Mouse (Mus musculus) megakaryocyte progenitor cell, adult 5-6 weeks (primary cell): Measurements from ENCODE around the gene Cul9. TPM values are rescaled to one million over a fixed set of nuclear protein-coding genes. Genes with fewer than 3 reads are reported as not detected.

Experiments used
- ATAC-seq: replicated peaks from 2 replicates; pipeline ENCODE4 v1.8.0; 2016; ENCODE audit warnings: mild to moderate bottlenecking, moderate TSS enrichment, inconsistent platforms; ENCODE audit not compliant: poor library complexity
- total RNA-seq, 2 experiments: library from RNA; stranded (forward) in 1 of 2; stranded (reverse) in 1 of 2; fragments of 157-497, 149-512 nt in 1 of 2; fragments of 200-1000 nt in 1 of 2; gene quantifications; 2 replicates each; pipeline versions ENCODE4 v1.2.3 to v1.2.4; 2015 to 2017

The Cul9 gene
- total RNA-seq, 2 experiments from 2014 or later = 12.4 TPM

GRCm38 (mm10) chr17:46553926-46554325, 7.7 kb upstream of the Cul9 start:
- no peak for ATAC-seq

- ATAC-seq = no peak
These were observed 7.3 kb upstream of the Cul9 start for GRCm38 (mm10) chr17:46553469-46553868.

DNA sequence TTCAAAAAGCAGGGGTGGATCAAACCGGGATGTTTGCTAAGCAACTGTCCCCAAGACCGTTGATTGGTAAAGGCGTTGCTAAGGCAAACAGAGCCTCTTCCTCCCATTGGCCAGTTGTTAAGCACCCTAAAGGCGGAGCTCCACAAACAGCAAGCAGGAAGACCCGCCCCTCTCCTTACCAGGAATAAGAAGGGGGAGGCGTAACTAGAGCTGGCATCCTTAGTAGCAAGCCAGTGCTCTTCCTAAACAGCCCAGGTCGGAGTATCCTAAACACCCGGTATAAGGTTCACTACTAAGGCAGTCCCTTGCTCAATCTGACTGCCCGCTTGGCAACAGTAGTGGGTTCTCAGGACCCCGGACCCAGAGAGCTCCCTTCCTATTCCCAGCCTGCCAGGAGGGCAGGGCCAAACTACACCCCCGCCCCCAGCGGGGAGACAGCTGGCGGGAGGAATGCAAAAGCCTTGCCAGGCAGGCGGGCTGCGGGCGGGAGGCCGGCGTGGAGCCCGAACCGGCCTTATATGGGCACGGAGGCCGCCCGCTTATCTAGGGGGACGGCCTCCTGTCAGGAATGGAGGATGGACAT, 6.7 kb upstream of the Cul9 start:
- peak; percentile 55 for ATAC-seq

DNA sequence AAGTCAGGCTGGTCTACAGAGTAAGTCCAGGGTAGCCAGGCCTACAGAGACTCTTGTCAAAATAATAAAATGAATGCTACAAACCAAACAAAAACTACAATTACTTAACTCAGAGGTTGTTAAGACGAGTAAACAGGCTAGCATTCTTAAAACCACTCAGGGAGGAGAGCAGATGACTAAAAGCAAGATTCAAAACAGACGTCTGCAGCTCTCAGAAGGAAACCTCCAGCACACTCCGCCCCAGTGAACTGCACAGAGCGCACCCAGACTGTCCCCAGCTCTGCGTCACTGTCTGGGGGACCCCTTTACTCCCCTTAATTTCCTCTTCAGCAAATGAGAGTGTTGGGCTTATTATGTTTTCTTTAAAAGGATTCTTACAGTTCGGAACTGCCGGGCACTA, 6.0 kb upstream of the Cul9 start:
- ATAC-seq = no peak

DNA sequence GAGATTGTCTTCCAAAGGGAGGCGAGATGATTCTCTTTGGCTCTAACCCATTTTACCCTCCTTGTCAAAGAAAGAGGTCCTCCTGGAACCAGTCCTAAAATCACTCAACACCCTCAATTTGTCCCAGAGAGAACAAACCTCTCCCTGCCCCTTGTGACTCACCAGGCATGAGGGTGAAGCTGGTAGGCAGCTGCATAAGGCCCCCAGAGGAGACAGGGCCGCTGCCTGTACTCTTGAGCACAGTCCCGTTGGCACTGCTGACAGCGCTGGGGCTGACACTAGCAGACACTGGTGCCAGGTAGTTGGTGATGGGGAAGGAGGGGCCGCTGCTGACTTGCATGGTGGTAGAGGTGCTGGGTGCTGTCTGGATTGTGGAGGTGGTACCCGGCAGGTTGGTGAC, 5.2 kb upstream of the Cul9 start:
- no peak for ATAC-seq

GRCm38 (mm10) chr17:46550904-46551303, 4.7 kb upstream of the Cul9 start:
- no peak for ATAC-seq

GRCm38 (mm10) chr17:46549642-46550041, 3.5 kb upstream of the Cul9 start:
- no peak for ATAC-seq

GRCm38 (mm10) chr17:46549193-46549592, 3.0 kb upstream of the Cul9 start:
- ATAC-seq = peak; percentile 64

DNA sequence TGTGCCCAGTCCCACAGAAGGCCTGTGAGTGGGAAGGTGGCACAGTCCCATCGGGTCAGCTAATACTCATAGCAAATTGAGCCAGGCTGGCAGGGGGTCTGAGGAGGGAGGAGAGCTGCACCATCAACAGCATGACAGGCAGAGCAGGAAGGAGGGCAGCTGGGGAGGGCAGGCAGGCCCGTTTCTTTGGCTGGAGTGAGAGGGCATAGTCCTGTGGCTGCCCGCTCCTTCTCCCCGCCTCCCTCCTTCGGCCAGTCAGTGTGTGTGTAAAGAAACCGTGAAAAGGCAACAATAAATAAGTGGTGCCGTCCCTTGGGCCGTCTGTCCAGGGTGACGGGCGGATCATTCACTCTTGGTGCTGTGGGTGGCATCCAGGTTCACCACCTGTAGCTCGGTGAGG, 2.6 kb upstream of the Cul9 start:
- ATAC-seq = no peak

GRCm38 (mm10) chr17:46547923-46548322, 1.7 kb upstream of the Cul9 start:
- ATAC-seq = no peak

GRCm38 (mm10) chr17:46546995-46547394, 807 bp upstream of the Cul9 start:
- no peak for ATAC-seq

DNA sequence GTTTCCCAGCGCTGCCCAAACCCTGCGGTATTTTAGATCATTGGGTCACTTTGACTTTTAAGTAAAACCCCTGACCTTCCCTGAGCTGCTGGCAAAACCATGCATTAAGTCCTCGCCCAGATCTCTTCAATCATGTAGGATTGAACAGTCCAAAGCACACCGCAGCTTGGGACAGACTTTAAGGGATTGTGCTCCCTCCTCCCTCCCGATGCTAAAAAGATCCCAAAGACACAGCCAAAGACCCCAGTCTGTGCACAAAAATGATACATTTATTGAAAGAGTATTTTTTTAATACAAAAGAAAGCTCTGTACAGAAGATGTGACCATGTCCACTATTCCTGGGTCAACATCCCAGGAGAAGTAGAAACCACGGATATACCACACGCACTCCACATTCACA, 403 bp upstream of the Cul9 start:
- ATAC-seq = no peak

DNA sequence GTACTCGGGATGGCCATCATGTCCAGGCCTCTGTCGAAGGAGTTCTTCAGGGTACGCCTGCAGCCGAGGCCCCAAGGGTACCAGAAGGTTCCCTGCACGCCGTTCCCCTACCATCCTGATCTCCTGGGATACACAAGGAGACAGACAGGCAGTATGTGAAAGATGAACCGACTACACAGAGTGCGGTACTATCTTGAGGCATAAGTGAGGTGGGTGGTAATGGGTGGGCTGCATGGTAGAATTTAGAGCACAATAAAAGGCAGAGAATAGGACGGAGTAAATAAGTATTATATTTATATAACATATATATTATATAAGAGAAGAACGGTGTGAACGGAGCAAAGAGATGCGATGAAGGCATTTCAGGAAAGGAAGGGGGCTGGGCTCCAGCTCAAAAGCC, 2.5 kb downstream of the Cul9 start:
- ATAC-seq = no peak

DNA sequence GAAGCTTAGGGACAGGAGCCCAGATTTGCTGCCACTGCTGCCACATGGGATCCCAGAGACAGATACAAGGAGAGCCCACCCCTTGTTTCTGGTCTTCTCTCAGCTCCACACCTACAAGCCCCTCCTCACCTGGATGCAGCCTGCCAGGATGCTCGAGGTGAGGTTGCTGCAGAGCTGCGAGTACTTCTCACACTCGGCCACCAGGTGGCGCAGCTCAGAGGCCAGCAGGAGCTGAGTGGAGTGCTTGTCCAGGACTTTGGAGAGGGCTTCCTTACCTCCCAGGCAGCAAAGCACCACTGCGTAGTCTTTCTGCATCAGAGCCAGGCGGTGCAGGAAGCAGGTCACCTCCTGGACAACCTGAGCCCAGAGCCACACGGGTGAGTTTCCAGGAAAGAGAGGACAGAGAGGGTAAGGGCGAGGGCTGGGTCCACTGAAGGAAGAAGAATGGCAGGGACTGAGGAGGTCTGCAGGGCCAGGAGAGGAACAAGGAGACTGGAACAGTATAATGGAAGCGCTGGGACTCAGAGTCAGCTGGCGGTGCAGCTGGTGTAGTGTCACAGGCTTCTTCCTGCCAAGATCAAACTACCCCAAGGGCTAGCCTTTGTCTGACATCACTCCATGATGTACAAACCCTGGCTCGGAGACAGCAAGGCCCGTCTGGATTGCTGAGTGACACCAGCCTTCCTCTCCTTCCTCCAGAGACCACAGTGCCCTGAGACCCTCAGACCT, 20.4 kb downstream of the Cul9 start:
- peak; percentile 76 for ATAC-seq

GRCm38 (mm10) chr17:46525065-46525464, 21.1 kb downstream of the Cul9 start:
- no peak for ATAC-seq

- 0 out of 2 replicates have a peak, but pooled peaks have one; percentile 20 for ATAC-seq
These were observed 24.1 kb downstream of the Cul9 start for GRCm38 (mm10) chr17:46521963-46522668.

DNA sequence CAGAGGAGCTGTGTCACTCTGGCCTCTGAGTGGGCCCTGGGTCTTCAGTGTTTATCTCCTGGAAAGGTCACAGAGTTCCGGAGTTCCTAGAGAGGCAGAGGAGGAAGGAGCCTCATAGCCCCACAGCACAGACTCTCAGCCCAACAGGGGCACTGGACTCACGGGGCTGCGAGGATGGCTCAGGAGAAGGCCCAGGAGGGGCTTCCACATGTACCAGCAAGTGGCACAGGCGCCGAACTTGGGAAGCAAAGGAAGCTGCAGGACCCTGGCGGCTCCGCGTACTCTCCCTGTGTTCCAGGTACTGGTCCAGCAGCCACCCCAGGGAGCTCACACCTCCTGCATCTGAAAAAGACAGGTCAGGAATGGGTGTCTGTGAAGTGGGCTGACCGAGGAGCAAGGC, 25.0 kb downstream of the Cul9 start:
- ATAC-seq = no peak

- ATAC-seq = peak; percentile 86
These were observed 25.7 kb downstream of the Cul9 start for GRCm38 (mm10) chr17:46520385-46520979.

DNA sequence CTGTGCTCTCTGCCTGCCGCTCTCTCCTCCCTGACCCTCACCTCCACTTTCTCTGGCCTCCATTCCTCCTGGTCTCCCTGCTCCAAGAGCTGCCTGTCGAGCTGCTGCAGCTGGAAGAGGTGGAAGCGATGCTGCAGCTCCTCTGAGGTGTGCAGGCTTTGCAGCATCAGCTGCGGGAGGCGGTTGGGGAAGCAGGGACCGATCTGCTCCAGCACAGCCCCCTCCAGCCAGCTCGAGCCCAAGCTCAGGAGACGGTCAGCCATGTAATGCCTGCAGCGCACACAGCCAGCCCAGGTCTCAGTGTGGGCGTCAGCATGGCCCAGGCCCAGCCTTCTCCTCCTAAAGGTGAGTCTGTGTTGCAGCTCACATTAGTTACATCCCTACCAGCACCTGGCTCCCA, 26.2 kb downstream of the Cul9 start:
- no peak for ATAC-seq

GRCm38 (mm10) chr17:46513329-46513728, 32.9 kb downstream of the Cul9 start:
- peak; percentile 42; the same call in 1 of the 2 replicates for ATAC-seq

DNA sequence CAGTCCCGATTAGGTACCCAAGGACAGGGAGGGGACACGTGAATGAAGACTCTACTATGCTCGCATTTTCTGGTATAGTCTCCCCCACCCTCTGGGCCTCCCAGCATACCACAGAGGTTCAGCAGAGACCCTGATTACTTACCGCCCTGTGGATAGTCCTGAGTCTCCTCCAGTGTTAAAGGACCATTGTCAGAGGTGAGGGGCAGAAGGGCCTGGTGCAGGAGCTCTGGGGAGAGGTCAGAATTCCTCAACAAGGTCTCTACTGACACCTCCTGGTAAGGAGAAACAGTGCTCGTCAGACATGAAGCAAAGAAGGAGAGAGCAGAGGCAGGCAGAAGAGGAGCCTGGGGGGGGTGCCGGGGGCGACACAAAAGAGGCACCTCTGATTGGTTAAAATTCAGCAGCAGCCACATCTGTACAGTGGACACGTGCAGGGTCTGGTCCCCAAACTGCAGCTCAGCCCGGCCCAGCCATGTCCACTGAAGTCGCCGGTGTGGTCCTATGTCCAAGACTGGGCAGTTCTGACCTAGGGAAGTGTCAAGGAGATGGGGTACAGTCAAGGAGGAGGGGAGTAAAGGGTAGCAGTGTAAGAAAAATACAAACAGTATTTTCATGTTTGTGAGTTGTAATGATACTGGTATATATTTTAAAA, 35.0 kb downstream of the Cul9 start:
- no peak for ATAC-seq
